Mouse (Mus musculus) urinary bladder, postnatal 10 days (tissue): ENCODE measurements around the gene Zcchc2.

Source experiments
- DNase-seq: peaks from one replicate; pipeline ENCODE4 v3.0.0; 2022; ENCODE audit warnings: low spot score

The Zcchc2 gene

GRCm38 (mm10) chr1:105990138-105990821, at the start of gene Zcchc2:
Gene Zcchc2 (plus strand): TSS chr1:105990406.
- peak; percentile 97 for DNase-seq

- no peak for DNase-seq
Measured at GRCm38 (mm10) chr1:105944927-105945580, 45.2 kb upstream of the Zcchc2 start.

- no peak for DNase-seq
Measured at GRCm38 (mm10) chr1:105946581-105947540, 43.3 kb upstream of the Zcchc2 start.

GRCm38 (mm10) chr1:105948352-105948751, 41.9 kb upstream of the Zcchc2 start:
- no peak for DNase-seq

GRCm38 (mm10) chr1:105953588-105953987, 36.6 kb upstream of the Zcchc2 start:
- no peak for DNase-seq

- DNase-seq, result no peak
Measured at GRCm38 (mm10) chr1:105954047-105954446, 36.2 kb upstream of the Zcchc2 start.

- DNase-seq, result no peak
Measured at GRCm38 (mm10) chr1:105956057-105956456, 34.1 kb upstream of the Zcchc2 start.

GRCm38 (mm10) chr1:105961472-105961871, 28.7 kb upstream of the Zcchc2 start:
- DNase-seq, result no peak

- DNase-seq, result no peak
Measured at GRCm38 (mm10) chr1:105962084-105962818, 28.0 kb upstream of the Zcchc2 start.

- DNase-seq, result no peak
Measured at GRCm38 (mm10) chr1:105962852-105963251, 27.4 kb upstream of the Zcchc2 start.

GRCm38 (mm10) chr1:105964514-105964913, 25.7 kb upstream of the Zcchc2 start:
- DNase-seq, result no peak

- DNase-seq, result no peak
Measured at GRCm38 (mm10) chr1:105965189-105965588, 25.0 kb upstream of the Zcchc2 start.

- DNase-seq, result no peak
Measured at GRCm38 (mm10) chr1:105971490-105972170, 18.6 kb upstream of the Zcchc2 start.

GRCm38 (mm10) chr1:105974023-105974422, 16.2 kb upstream of the Zcchc2 start:
- no peak for DNase-seq

GRCm38 (mm10) chr1:105977446-105978094, 12.6 kb upstream of the Zcchc2 start:
- DNase-seq, result no peak

GRCm38 (mm10) chr1:105980849-105981610, 9.2 kb upstream of the Zcchc2 start:
- no peak for DNase-seq

- DNase-seq, result no peak
Measured at GRCm38 (mm10) chr1:105982496-105983364, 7.5 kb upstream of the Zcchc2 start.

GRCm38 (mm10) chr1:105984172-105984571, 6.0 kb upstream of the Zcchc2 start:
- DNase-seq, result no peak

GRCm38 (mm10) chr1:105988171-105988570, 2.0 kb upstream of the Zcchc2 start:
- no peak for DNase-seq
